Mouse (Mus musculus): Measurements from ENCODE around the gene Rbmxl2. TPM values are rescaled to one million over a fixed set of nuclear protein-coding genes. Genes with fewer than 3 reads are reported as not detected.

Gene Rbmxl2
- polyA plus RNA-seq, 1 experiment from 2014 or later: not detected

- ATAC-seq (ENCODE audit: insufficient number of reproducible peaks, low FRiP score): no peak
Measured at GRCm38 (mm10) chr7:107250211-107250985, 41.2 kb downstream of the Rbmxl2 start.

GRCm38 (mm10) chr7:107253355-107253754, 44.1 kb downstream of the Rbmxl2 start:
- Histone ChIP-seq H3K4me2 (no peak overlapping the region), H3K36me3 (no peaks in the 10 kb centered on the region), H3K4me1 (replicated peaks) (no peaks in the 10 kb centered on the region), H3K4me3 (no peak overlapping the region), H3K9ac (no peak overlapping the region), H3K27ac (ENCODE audit: poor library complexity, severe bottlenecking) (no peak overlapping the region), H3K9me3 (replicated peaks) (no peaks in the 10 kb centered on the region), H3K27me3 (replicated peaks) (no peaks in the 10 kb centered on the region)
- ATAC-seq (ENCODE audit: insufficient number of reproducible peaks, low FRiP score): no peak
- 79% methylated on average over 3 of the region's 3 CpGs for WGBS

More at GRCm38 (mm10) chr7:107250211-107250985, 41.2 kb downstream of the Rbmxl2 start:
- H3K9ac ChIP-seq: no peak overlapping the region
- no peaks in the 10 kb centered on the region for H3K4me1 ChIP-seq (replicated peaks)
- H3K4me2 ChIP-seq: no peak overlapping the region
- H3K27me3 ChIP-seq (replicated peaks): no peaks in the 10 kb centered on the region
- WGBS: 63% methylated on average over 5 of the region's 5 CpGs
- no peaks in the 10 kb centered on the region for H3K9me3 ChIP-seq (replicated peaks)
- no peaks in the 10 kb centered on the region for H3K36me3 ChIP-seq
- no peak overlapping the region for H3K4me3 ChIP-seq
- H3K27ac ChIP-seq (ENCODE audit: poor library complexity, severe bottlenecking): no peak overlapping the region

GRCm38 (mm10) chr7:107259936-107260335, 50.7 kb downstream of the Rbmxl2 start:
- no peaks in the 10 kb centered on the region for H3K36me3 ChIP-seq
- no peak for ATAC-seq (ENCODE audit: insufficient number of reproducible peaks, low FRiP score)
- no peak overlapping the region for H3K4me3 ChIP-seq
- 75% methylated on average over 5 of the region's 5 CpGs for WGBS
- H3K4me1 ChIP-seq (replicated peaks): no peaks in the 10 kb centered on the region
- no peaks in the 10 kb centered on the region for H3K27me3 ChIP-seq (replicated peaks)
- no peak overlapping the region for H3K4me2 ChIP-seq
- no peaks in the 10 kb centered on the region for H3K9me3 ChIP-seq (replicated peaks)
- no peak overlapping the region for H3K27ac ChIP-seq (ENCODE audit: poor library complexity, severe bottlenecking)
- H3K9ac ChIP-seq: no peak overlapping the region

Other genes with a start within 250 kb of the Rbmxl2 start
- not detected in 2 replicates for gene Olfr6, start 245.5 kb upstream of the Rbmxl2 start, polyA plus RNA-seq (2016; fragmentation: Nextera tagmentation; extraction: Ambion mirVana)
- not detected in 2 replicates for gene Olfr711, start 234.0 kb upstream of the Rbmxl2 start, polyA plus RNA-seq (2016; fragmentation: Nextera tagmentation; extraction: Ambion mirVana)
- gene Olfr2, start 203.4 kb upstream of the Rbmxl2 start, polyA plus RNA-seq (2016; fragmentation: Nextera tagmentation; extraction: Ambion mirVana): not detected in 2 replicates
- gene Olfr713, start 178.3 kb upstream of the Rbmxl2 start, polyA plus RNA-seq (2016; fragmentation: Nextera tagmentation; extraction: Ambion mirVana): not detected in 2 replicates
- not detected in 2 replicates for gene Olfr714, start 138.5 kb upstream of the Rbmxl2 start, polyA plus RNA-seq (2016; fragmentation: Nextera tagmentation; extraction: Ambion mirVana)
- gene Olfr17, start 116.2 kb upstream of the Rbmxl2 start, polyA plus RNA-seq (2016; fragmentation: Nextera tagmentation; extraction: Ambion mirVana): not detected in 2 replicates
- not detected in 2 replicates for gene Olfr715b, start 99.1 kb upstream of the Rbmxl2 start, polyA plus RNA-seq (2016; fragmentation: Nextera tagmentation; extraction: Ambion mirVana)
- gene Olfr715, start 78.4 kb upstream of the Rbmxl2 start, polyA plus RNA-seq (2016; fragmentation: Nextera tagmentation; extraction: Ambion mirVana): not detected in 2 replicates
- not detected in 2 replicates for gene Olfr716, start 71.1 kb upstream of the Rbmxl2 start, polyA plus RNA-seq (2016; fragmentation: Nextera tagmentation; extraction: Ambion mirVana)
- gene Nlrp14, start 42.5 kb upstream of the Rbmxl2 start, polyA plus RNA-seq (2016; fragmentation: Nextera tagmentation; extraction: Ambion mirVana): not detected in 2 replicates
- 0.44 and 0.84 TPM in 2 replicates for gene Syt9, start 161.3 kb downstream of the Rbmxl2 start, polyA plus RNA-seq (2016; fragmentation: Nextera tagmentation; extraction: Ambion mirVana)

All from heart, embryonic 12.5 days (tissue).